In genomic region chr1:155212081-155212480, GRCm38 (mm10) we compare ENCODE assay signal across 9 mouse cellular contexts. TPM values are rescaled to one million over a fixed set of nuclear protein-coding genes. Genes with fewer than 3 reads are reported as not detected.
A peak's percentile ranks its signal among the peaks of the same experiment; 100 is the strongest.
DNase-seq lines count a peak whose midpoint lies in the region; ATAC-seq lines count a peak whose summit lies in the region.
"Had no signal": no experiment of that assay in that cellular context is flagged by ENCODE, and none has a peak within 500 bp of the region (broad histone marks: within the 10 kb centered on the region; RNA-seq: fewer than 3 reads in every experiment).

No protein-coding gene starts in this region.

- H3K36me3 ChIP-seq in heart, embryonic 14.5 days (ENCODE audit: control insufficient read depth, insufficient read depth, low read length): peaks cover 34% of the 10 kb centered on the region
- no peaks in the 10 kb centered on the region for H3K36me3 ChIP-seq in embryonic facial prominence, embryonic 11.5 days (replicated peaks; ENCODE audit: control insufficient read depth, insufficient read depth, low read depth, low read length)
- H3K36me3 ChIP-seq in hindbrain, embryonic 11.5 days (ENCODE audit: control insufficient read depth, insufficient read depth, low read length): no peaks in the 10 kb centered on the region
- H3K36me3 ChIP-seq in midbrain, embryonic 11.5 days (ENCODE audit: control insufficient read depth, insufficient read depth, low read length): no peaks in the 10 kb centered on the region

- no peaks in the 10 kb centered on the region for H3K27me3 ChIP-seq in heart, embryonic 14.5 days (ENCODE audit: control insufficient read depth, insufficient read depth, low read length)
- H3K27me3 ChIP-seq in embryonic facial prominence, embryonic 11.5 days (ENCODE audit: control insufficient read depth, insufficient read depth, low read length): no peaks in the 10 kb centered on the region
- 0 out of 2 replicates have a peak, but pooled peaks cover 3% of the 10 kb centered on the region for H3K27me3 ChIP-seq in hindbrain, embryonic 11.5 days (ENCODE audit: control insufficient read depth, insufficient read depth, low read length)
- H3K27me3 ChIP-seq in midbrain, embryonic 11.5 days (ENCODE audit: control insufficient read depth, insufficient read depth, low read length): no peaks in the 10 kb centered on the region; the same call in 1 of the 2 replicates

- peaks cover 28 to 42% of the 10 kb centered on the region in 2 experiments for H3K4me1 ChIP-seq in heart, embryonic 14.5 days (ENCODE audit: control insufficient read depth in 2 of 2, insufficient read depth in 2 of 2, low read length in 2 of 2)
- peaks cover 19% of the 10 kb centered on the region for H3K4me1 ChIP-seq in embryonic facial prominence, embryonic 11.5 days (ENCODE audit: control insufficient read depth, insufficient read depth, low read length)
- H3K4me1 ChIP-seq in hindbrain, embryonic 11.5 days (replicated peaks; ENCODE audit: control insufficient read depth, insufficient read depth, low read length): peaks cover 18% of the 10 kb centered on the region
- H3K4me1 ChIP-seq in midbrain, embryonic 11.5 days (ENCODE audit: control insufficient read depth, insufficient read depth, low read length): peaks cover 34% of the 10 kb centered on the region

- peak overlapping the region; percentile 61 for H3K9ac ChIP-seq in heart, embryonic 14.5 days (ENCODE audit: low read length)
- H3K9ac ChIP-seq in embryonic facial prominence, embryonic 11.5 days (replicated peaks; ENCODE audit: low read length): peak overlapping the region; percentile 44
- H3K9ac ChIP-seq in hindbrain, embryonic 11.5 days (ENCODE audit: low read depth, low read length): peak overlapping the region; percentile 49
- peak overlapping the region; percentile 61 for H3K9ac ChIP-seq in midbrain, embryonic 11.5 days (ENCODE audit: low read length)

- ATAC-seq in heart, embryonic 14.5 days (ENCODE audit: insufficient number of reproducible peaks, insufficient read depth, low FRiP score, low read depth): no peak
- peak; percentile 8; the same call in 1 of the 2 replicates for ATAC-seq in embryonic facial prominence, embryonic 11.5 days (replicated peaks; ENCODE audit: insufficient number of reproducible peaks, low FRiP score, low TSS enrichment, low read depth)
- peak; percentile 19; the same call in 1 of the 2 replicates for ATAC-seq in hindbrain, embryonic 11.5 days (ENCODE audit: low FRiP score)
- ATAC-seq in midbrain, embryonic 11.5 days (ENCODE audit: low FRiP score): peak; percentile 24
- ATAC-seq in monocyte, adult 5-6 weeks (replicated peaks; ENCODE audit: insufficient number of reproducible peaks, low FRiP score, low TSS enrichment, poor library complexity, severe bottlenecking): no peak

- H3K4me2 ChIP-seq in heart, embryonic 14.5 days (ENCODE audit: low read length): no peak overlapping the region
- no peak overlapping the region for H3K4me2 ChIP-seq in embryonic facial prominence, embryonic 11.5 days (ENCODE audit: low read depth, low read length)
- H3K4me2 ChIP-seq in hindbrain, embryonic 11.5 days (replicated peaks; ENCODE audit: low read depth, low read length): no peak overlapping the region
- H3K4me2 ChIP-seq in midbrain, embryonic 11.5 days: no peak overlapping the region; the same call in 1 of the 2 replicates

- H3K4me3 ChIP-seq in heart, embryonic 14.5 days (ENCODE audit: control insufficient read depth in 1 of 2, insufficient read depth in 1 of 2, low read depth in 1 of 2, low read length in 2 of 2): no peak overlapping the region
- H3K4me3 ChIP-seq in embryonic facial prominence, embryonic 11.5 days (ENCODE audit: low read depth, low read length): no peak overlapping the region
- H3K4me3 ChIP-seq in hindbrain, embryonic 11.5 days (ENCODE audit: low read depth, low read length): no peak overlapping the region
- H3K4me3 ChIP-seq in midbrain, embryonic 11.5 days (ENCODE audit: low read depth, low read length): no peak overlapping the region

- 31% methylated on average over 4 of the region's 4 CpGs for WGBS in heart, embryonic 14.5 days
- 53% methylated on average over 4 of the region's 4 CpGs for WGBS in embryonic facial prominence, embryonic 11.5 days
- 52% methylated on average over 4 of the region's 4 CpGs for WGBS in hindbrain, embryonic 11.5 days
- 59% methylated on average over 4 of the region's 4 CpGs for WGBS in midbrain, embryonic 11.5 days

- no peaks in the 10 kb centered on the region for H3K9me3 ChIP-seq in heart, embryonic 14.5 days (ENCODE audit: control insufficient read depth, low read length)
- H3K9me3 ChIP-seq in embryonic facial prominence, embryonic 11.5 days (replicated peaks; ENCODE audit: control insufficient read depth, low read length): no peaks in the 10 kb centered on the region
- H3K9me3 ChIP-seq in hindbrain, embryonic 11.5 days (ENCODE audit: control insufficient read depth, low read length): no peaks in the 10 kb centered on the region
- no peaks in the 10 kb centered on the region for H3K9me3 ChIP-seq in midbrain, embryonic 11.5 days (ENCODE audit: control insufficient read depth, low read length)

- intact Hi-C loops in heart, postnatal 36 days (cut with DNase I): no loop called here

- H3K27ac ChIP-seq in heart, embryonic 14.5 days (replicated peaks in 1 of 2; ENCODE audit: control insufficient read depth in 1 of 2, insufficient read depth in 1 of 2, low read depth in 2 of 2, low read length in 2 of 2): peak overlapping the region; percentile 52 to 70; a peak in 3 of 4 replicates
- peak overlapping the region; percentile 37 for H3K27ac ChIP-seq in embryonic facial prominence, embryonic 11.5 days (replicated peaks; ENCODE audit: low read depth, low read length)
- H3K27ac ChIP-seq in hindbrain, embryonic 11.5 days (ENCODE audit: low read depth, low read length): peak overlapping the region; percentile 75
- H3K27ac ChIP-seq in midbrain, embryonic 11.5 days (ENCODE audit: low read depth, low read length): peak overlapping the region; percentile 84

- no peak for DNase-seq in heart, postnatal 36 days
- DNase-seq in embryonic facial prominence, embryonic 11.5 days (ENCODE audit: low spot score): no peak
- DNase-seq in hindbrain, embryonic 11.5 days (ENCODE audit: low spot score): no peak
- DNase-seq in midbrain, embryonic 11.5 days (ENCODE audit: low spot score, missing footprints): peak; percentile 89
- DNase-seq in spleen, postnatal 10 days (ENCODE audit: low spot score in 2 of 2): no peak
- no peak for DNase-seq in urinary bladder, adult 2 months (ENCODE audit: low spot score)
- DNase-seq: thymus, postnatal 36 days had no signal

RNA-seq across cellular contexts. Expression of gene BC034090, which starts 32.2 kb away (rescaled TPM):
- 6.9 and 7.2 TPM in 2 replicates for polyA plus RNA-seq in heart, embryonic 14.5 days (2014; fragmentation: Nextera tagmentation; extraction: Ambion mirVana)
- total RNA-seq in heart, postnatal 36 days (2021): 10 to 100 TPM; 32.0 to 34.3 TPM
- 2.6 and 3.6 TPM in 2 replicates for polyA plus RNA-seq in embryonic facial prominence, embryonic 11.5 days (2014; fragmentation: Nextera tagmentation; extraction: Ambion mirVana)
- polyA plus RNA-seq in hindbrain, embryonic 11.5 days (2014; fragmentation: Nextera tagmentation; extraction: Ambion mirVana): 1.7 and 2.5 TPM in 2 replicates
- polyA plus RNA-seq in midbrain, embryonic 11.5 days (2014; fragmentation: Nextera tagmentation; extraction: Ambion mirVana): 2.7 and 3.1 TPM in 2 replicates
- 20.0 and 21.4 TPM in 2 replicates for polyA plus RNA-seq in urinary bladder, adult 2 months (2012; rRNA removed)
- total RNA-seq in monocyte, adult 5-6 weeks (2017): 0.48 TPM in 1 of 3 replicates, not detected in the others

RNA-seq across cellular contexts. Expression of gene Stx6, which starts 53.6 kb away (rescaled TPM):
- 54.8 and 56.4 TPM in 2 replicates for polyA plus RNA-seq in heart, embryonic 14.5 days (2014; fragmentation: Nextera tagmentation; extraction: Ambion mirVana)
- total RNA-seq in heart, postnatal 36 days (2021): 10 to 100 TPM; 19.9 to 23.8 TPM
- 93.3 and 103 TPM in 2 replicates for polyA plus RNA-seq in embryonic facial prominence, embryonic 11.5 days (2014; fragmentation: Nextera tagmentation; extraction: Ambion mirVana)
- polyA plus RNA-seq in hindbrain, embryonic 11.5 days (2014; fragmentation: Nextera tagmentation; extraction: Ambion mirVana): 99.6 and 101 TPM in 2 replicates
- 97.1 and 100 TPM in 2 replicates for polyA plus RNA-seq in midbrain, embryonic 11.5 days (2014; fragmentation: Nextera tagmentation; extraction: Ambion mirVana)
- 42.4 and 45.9 TPM in 2 replicates for polyA plus RNA-seq in urinary bladder, adult 2 months (2012; rRNA removed)
- total RNA-seq in monocyte, adult 5-6 weeks (2017): 54.9 to 89.5 TPM (median 66.6 TPM) in 3 replicates

Comparison
In these comparisons a context has a peak if more than half of its experiments do, and no peak if none do; other contexts are left out.
1. ATAC-seq: peak in embryonic facial prominence, embryonic 11.5 days (single experiment), hindbrain, embryonic 11.5 days (single experiment) and midbrain, embryonic 11.5 days (single experiment); none in heart, embryonic 14.5 days (single experiment) and monocyte, adult 5-6 weeks (single experiment).
2. Peak in every context shown above with its lines, with median percentiles within 50 percentile points of each other: H3K27ac ChIP-seq and H3K9ac ChIP-seq.